Mouse (Mus musculus) CH12.LX (cell line): Measurements from ENCODE around the gene Spcs3. TPM values are rescaled to one million over a fixed set of nuclear protein-coding genes. Genes with fewer than 3 reads are reported as not detected.

Experiments used
- DNase-seq: peaks from one replicate; pipeline ENCODE4 v3.0.0-alpha.2; 2013; ENCODE audit errors: extremely low read depth
- H3K27ac ChIP-seq: 2 replicates; pipeline ENCODE4 v1.5.1; 2012; ENCODE audit warnings: low read depth, mild to moderate bottlenecking, control low read depth, moderate library complexity; ENCODE audit not compliant: insufficient read depth
- H3K27me3 ChIP-seq: replicated peaks from 2 replicates; pipeline ENCODE3; 2012; ENCODE audit warnings: inconsistent platforms
- H3K36me3 ChIP-seq, 2 experiments: replicated peaks in 1 of 2; 2 replicates each; pipeline versions ENCODE3 to v1.6.1; 2012; ENCODE audit warnings: inconsistent platforms in 1 of 2, low read length in 1 of 2, mild to moderate bottlenecking in 1 of 2, mixed read lengths in 1 of 2, moderate library complexity in 1 of 2; ENCODE audit not compliant: control insufficient read depth in 1 of 2, insufficient read depth in 1 of 2
- H3K4me1 ChIP-seq, 2 experiments: 2 replicates each; pipeline ENCODE4 v1.6.1; 2012; ENCODE audit warnings: inconsistent platforms in 1 of 2, moderate library complexity in 1 of 2; ENCODE audit not compliant: insufficient read depth in 2 of 2, control insufficient read depth in 1 of 2
- H3K4me2 ChIP-seq: 2 replicates; pipeline ENCODE4 v1.6.1; 2012; ENCODE audit warnings: low read depth, mild to moderate bottlenecking, control low read depth; ENCODE audit not compliant: poor library complexity, insufficient read depth, severe bottlenecking
- H3K4me3 ChIP-seq, 3 experiments: fragments of 150-350 bp in 1 of 3; sonication (generic) in 1 of 3; replicated peaks in 1 of 3; 2 replicates each; pipeline versions ENCODE3 to v1.5.1; 2011 to 2012; ENCODE audit warnings: low read depth in 2 of 3, low read length in 2 of 3, mild to moderate bottlenecking in 2 of 3, moderate library complexity in 2 of 3, control low read depth in 1 of 3, improper control_type of control experiment in 1 of 3, inconsistent platforms in 1 of 3, mixed read lengths in 1 of 3; ENCODE audit not compliant: poor library complexity in 1 of 3
- H3K79me2 ChIP-seq: replicated peaks from 2 replicates; pipeline ENCODE4 v1.6.1; 2012; ENCODE audit warnings: mild to moderate bottlenecking, moderate library complexity; ENCODE audit not compliant: control insufficient read depth, poor library complexity, insufficient read depth, severe bottlenecking; ENCODE audit errors: extremely low read depth
- H3K9ac ChIP-seq: 2 replicates; pipeline ENCODE4 v1.6.1; 2012; ENCODE audit warnings: low read depth, mild to moderate bottlenecking, control low read depth, moderate library complexity; ENCODE audit not compliant: insufficient read depth
- H3K9me3 ChIP-seq: replicated peaks from 2 replicates; pipeline ENCODE3; 2012; ENCODE audit warnings: low read length, inconsistent platforms, mixed read lengths
- BHLHE40 ChIP-seq: IDR thresholded peaks from 2 replicates; pipeline ENCODE4 v1.6.1; 2011; ENCODE audit warnings: mild to moderate bottlenecking, low read depth, low read length, improper control_type of control experiment
- CHD1 ChIP-seq: IDR thresholded peaks from 2 replicates; pipeline ENCODE4 v1.6.1; 2012; ENCODE audit warnings: low read depth, low read length, improper control_type of control experiment, inconsistent platforms
- E2F4 ChIP-seq: IDR thresholded peaks from 2 replicates; pipeline ENCODE4 v1.6.1; 2011; ENCODE audit warnings: low read depth, low read length, improper control_type of control experiment; ENCODE audit not compliant: insufficient replicate concordance
- ETS1 ChIP-seq: conservative IDR thresholded peaks from 2 replicates; pipeline ENCODE4 v1.6.1; 2012; ENCODE audit warnings: low read depth, mild to moderate bottlenecking, inconsistent platforms, low read length, improper control_type of control experiment, moderate library complexity
- HCFC1 ChIP-seq: IDR thresholded peaks from 2 replicates; pipeline ENCODE4 v1.6.1; 2012; ENCODE audit warnings: low read depth, mild to moderate bottlenecking, inconsistent platforms, low read length, improper control_type of control experiment
- JUN ChIP-seq: IDR thresholded peaks from 2 replicates; pipeline ENCODE4 v1.6.1; 2011; ENCODE audit warnings: low read depth, mild to moderate bottlenecking, low read length, improper control_type of control experiment, moderate library complexity; ENCODE audit not compliant: insufficient read depth
- MAZ ChIP-seq: IDR thresholded peaks from 2 replicates; pipeline ENCODE4 v1.6.1; 2012; ENCODE audit warnings: low read depth, mild to moderate bottlenecking, inconsistent platforms, low read length, improper control_type of control experiment, moderate library complexity
- MEF2A ChIP-seq: IDR thresholded peaks from 2 replicates; pipeline ENCODE4 v1.6.1; 2014; ENCODE audit warnings: low read depth, mild to moderate bottlenecking, inconsistent platforms, low read length, improper control_type of control experiment, borderline replicate concordance
- NELFE ChIP-seq: IDR thresholded peaks from 2 replicates; pipeline ENCODE4 v1.6.1; 2011; ENCODE audit warnings: low read depth, low read length, improper control_type of control experiment
- PAX5 ChIP-seq: IDR thresholded peaks from 2 replicates; pipeline ENCODE4 v1.6.1; 2012; ENCODE audit warnings: low read length, inconsistent platforms, mixed read lengths
- POLR2AphosphoS2 ChIP-seq: IDR thresholded peaks from 2 replicates; pipeline ENCODE4 v1.6.1; 2011; ENCODE audit warnings: low read depth, low read length, improper control_type of control experiment
- RAD21 ChIP-seq: IDR thresholded peaks from 2 replicates; pipeline ENCODE4 v1.6.1; 2011; ENCODE audit warnings: low read depth, mild to moderate bottlenecking, low read length, improper control_type of control experiment, moderate library complexity
- RCOR1 ChIP-seq: conservative IDR thresholded peaks from 2 replicates; pipeline ENCODE4 v1.6.1; 2012; ENCODE audit warnings: low read depth, mild to moderate bottlenecking, inconsistent platforms, low read length, improper control_type of control experiment
- TCF12 ChIP-seq: IDR thresholded peaks from 2 replicates; pipeline ENCODE4 v1.6.1; 2014; ENCODE audit warnings: low read depth, mild to moderate bottlenecking, inconsistent platforms, low read length, improper control_type of control experiment
- USF1 ChIP-seq: IDR thresholded peaks from 2 replicates; pipeline ENCODE4 v1.6.1; 2014; ENCODE audit warnings: low read depth, mild to moderate bottlenecking, inconsistent platforms, low read length, improper control_type of control experiment
- USF2 ChIP-seq: conservative IDR thresholded peaks from 2 replicates; pipeline ENCODE4 v1.6.1; 2011; ENCODE audit warnings: low read depth, low read length, improper control_type of control experiment
- ZKSCAN1 ChIP-seq: IDR thresholded peaks from 2 replicates; pipeline ENCODE4 v1.6.1; 2012; ENCODE audit warnings: low read depth, inconsistent platforms, low read length, improper control_type of control experiment, borderline replicate concordance
- ZMIZ1 ChIP-seq: IDR thresholded peaks from 2 replicates; pipeline ENCODE4 v1.6.1; 2012; ENCODE audit warnings: low read depth, mild to moderate bottlenecking, inconsistent platforms, low read length, improper control_type of control experiment
- dilution Hi-C: fragments of 300-500 bp; cut with MboI; formaldehyde crosslinking; loops from 2 replicates; pipeline ENCODE4 v1.14.3; 2020; ENCODE audit warnings: low sequenced_read_pairs; ENCODE audit not compliant: extremely low pct_unique_long_range_greater_than_20kb, extremely low pct_ligation_motif_present
- in situ Hi-C: fragments of 300-500 bp; cut with MboI; formaldehyde crosslinking; loops from 3 replicates; pipeline ENCODE4 v1.14.3; 2019; ENCODE audit warnings: low sequenced_read_pairs, low pct_ligation_motif_present, low pct_unique_long_range_greater_than_20kb, mixed read lengths
- polyA plus RNA-seq: library from polyadenylated mRNA; unstranded; fragments of >175 nt; gene quantifications from 2 replicates; pipeline ENCODE4 v1.2.1, GENCODE M21; 2012; ENCODE audit warnings: low read depth; ENCODE audit not compliant: insufficient read length
- total RNA-seq, 2 experiments: library from RNA; depleted of rRNA; stranded (reverse); fragments of 300-350 nt in 1 of 2; fragments of >200 nt in 1 of 2; gene quantifications; 2 replicates each; pipeline ENCODE4 v1.2.3; 2012 to 2014

Spcs3 gene
- total and polyA plus RNA-seq, 3 experiments, result 89.4 to 220 (median 113) TPM

DNA sequence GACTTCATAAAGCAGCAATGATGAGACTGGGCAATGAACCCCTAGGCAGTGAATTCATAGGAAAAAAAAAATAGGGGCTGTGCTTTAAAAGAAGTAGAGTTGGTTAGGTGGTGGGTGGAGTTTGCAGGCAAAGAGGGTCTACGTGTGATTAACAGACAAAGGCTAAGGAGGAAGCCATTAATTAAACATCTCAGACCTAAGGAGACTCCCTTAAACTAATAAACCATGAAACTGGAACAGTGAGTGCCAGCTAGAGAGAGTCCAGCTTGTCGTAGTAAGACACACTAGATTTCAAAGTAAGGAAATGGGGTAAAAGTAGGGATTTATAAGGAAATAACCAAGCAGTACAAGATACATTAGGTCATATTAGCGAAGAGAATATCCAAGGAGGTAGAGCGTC is 41.4 kb downstream of the Spcs3 start:
- no peak overlapping the region for H3K4me3 ChIP-seq
- no peak for TF ChIP-seq E2F4
- no peak overlapping the region for H3K27ac ChIP-seq
- H3K9me3 ChIP-seq, result no peaks in the 10 kb centered on the region
- no peak overlapping the region for H3K4me2 ChIP-seq
- peaks cover 0 to under 1% of the 10 kb centered on the region in 2 experiments; a peak in 2 of 4 replicates for H3K4me1 ChIP-seq
- in situ Hi-C loops (loop anchor here (25.0 kb wide), 1 partner anchor 626 kb away; no protein-coding TSS in a partner anchor), dilution Hi-C loops (no loop called here)
- H3K36me3 ChIP-seq, result no peaks in the 10 kb centered on the region
- H3K79me2 ChIP-seq, result no peaks in the 10 kb centered on the region
- H3K9ac ChIP-seq, result no peak overlapping the region
- no peaks in the 10 kb centered on the region for H3K27me3 ChIP-seq
- no peak for DNase-seq

- no peak for DNase-seq
- no peak overlapping the region for H3K27ac ChIP-seq
- no peaks in the 10 kb centered on the region; a peak in 1 of 4 replicates for H3K4me1 ChIP-seq
- 0 out of 2 replicates have a peak overlapping the region, but pooled peaks have one; percentile 19 for H3K9ac ChIP-seq
- no peaks in the 10 kb centered on the region for H3K36me3 ChIP-seq
- no peak overlapping the region for H3K4me3 ChIP-seq
- dilution Hi-C loops, result no loop called here
- TF ChIP-seq HCFC1 (no peak), RAD21 (no peak), MAZ (no peak), MEF2A (no peak), PAX5 (no peak), ZMIZ1 (no peak), E2F4 (no peak), CHD1 (no peak), ETS1 (no peak), ZKSCAN1 (no peak), TCF12 (no peak), NELFE (no peak), USF1 (no peak), JUN (no peak), BHLHE40 (no peak), RCOR1 (no peak), POLR2AphosphoS2 (no peak), USF2 (no peak)
- H3K9me3 ChIP-seq, result no peaks in the 10 kb centered on the region
- in situ Hi-C loops, result loop anchor here (25.0 kb wide), 1 partner anchor 624 kb away; no protein-coding TSS in a partner anchor
- H3K4me2 ChIP-seq, result peak overlapping the region; percentile 94
- no peaks in the 10 kb centered on the region for H3K27me3 ChIP-seq
- H3K79me2 ChIP-seq, result no peaks in the 10 kb centered on the region
Observed at GRCm38 (mm10) chr8:54486555-54487273, 43.1 kb downstream of the Spcs3 start.

Other genes with a start within 250 kb of the Spcs3 start
- gene Asb5, start 418 bp downstream of the Spcs3 start, total RNA-seq (2012; rRNA removed), result not detected in 2 replicates
- not detected in 2 replicates for gene Asb5, start 418 bp downstream of the Spcs3 start, total RNA-seq (2014; rRNA removed)
- gene Asb5, start 418 bp downstream of the Spcs3 start, polyA plus RNA-seq, result 0.74 TPM in 1 of 2 replicates, not detected in the other
- not detected in 2 replicates for gene Spata4, start 70.8 kb upstream of the Spcs3 start, total RNA-seq (2012; rRNA removed)
- not detected in 2 replicates for gene Spata4, start 70.8 kb upstream of the Spcs3 start, total RNA-seq (2014; rRNA removed)
- not detected in 2 replicates for gene Spata4, start 70.8 kb upstream of the Spcs3 start, polyA plus RNA-seq